Mouse (Mus musculus) embryonic facial prominence, embryonic 12.5 days (tissue): ENCODE results near the gene Tmed4. TPM values are rescaled to one million over a fixed set of nuclear protein-coding genes. Genes with fewer than 3 reads are reported as not detected.
"Not testable (repeated sequence)": the region's sequence is repeated elsewhere in the genome, so short reads cannot be mapped to it uniquely, and the experiment has no call there.

Experiments
- ATAC-seq: fragments of 200-750 bp; cut with Nextera tagmentation; 2 replicates; pipeline ENCODE4 v1.8.0; 2017; ENCODE audit not compliant: insufficient number of reproducible peaks, insufficient read depth, low FRiP score, low TSS enrichment
- H3K27ac ChIP-seq: fragments of 300-500 bp; sonication (generic); 2 replicates; pipeline ENCODE4 v1.5.1; 2016; ENCODE audit warnings: mild to moderate bottlenecking
- H3K27me3 ChIP-seq: fragments of 300-500 bp; sonication (generic); 2 replicates; pipeline ENCODE4 v1.6.1; 2016; ENCODE audit warnings: mild to moderate bottlenecking, moderate library complexity
- H3K36me3 ChIP-seq: fragments of 300-500 bp; sonication (generic); 2 replicates; pipeline ENCODE4 v1.6.1; 2016; ENCODE audit warnings: mild to moderate bottlenecking
- H3K4me1 ChIP-seq: fragments of 300-500 bp; sonication (generic); 2 replicates; pipeline ENCODE4 v1.6.1; 2016
- H3K4me2 ChIP-seq: fragments of 300-500 bp; sonication (generic); replicated peaks from 2 replicates; pipeline ENCODE4 v1.6.1; 2016; ENCODE audit warnings: mild to moderate bottlenecking, moderate library complexity
- H3K4me3 ChIP-seq: fragments of 300-500 bp; sonication (generic); 2 replicates; pipeline ENCODE4 v1.5.1; 2016; ENCODE audit warnings: mild to moderate bottlenecking
- H3K9ac ChIP-seq: fragments of 300-500 bp; sonication (generic); 2 replicates; pipeline ENCODE4 v1.6.1; 2016; ENCODE audit warnings: mild to moderate bottlenecking, moderate library complexity
- H3K9me3 ChIP-seq: fragments of 300-500 bp; sonication (generic); 2 replicates; pipeline ENCODE4 v1.6.1; 2016; ENCODE audit warnings: mild to moderate bottlenecking, moderate library complexity
- WGBS: fragments of 180-500 bp; shearing (Covaris S2); methylation state at CpG from one replicate; pipeline ENCODE4 v1.1.7; 2016; 5-methylcytosine and 5-hydroxymethylcytosine counted together
- polyA plus RNA-seq: library from polyadenylated mRNA; unstranded; fragments of >200 nt; fragmentation: Nextera tagmentation; extraction: Ambion mirVana; gene quantifications from 2 replicates; pipeline ENCODE4 v1.2.1, GENCODE M21; 2016

Gene Tmed4
- polyA plus RNA-seq, 1 experiment from 2014 or later: 114 TPM

- Histone ChIP-seq H3K4me1 (peaks cover 12% of the 10 kb centered on the region), H3K4me3 (peak within 1 kb of the TSS; percentile 97), H3K36me3 (peaks cover 57% of the 10 kb centered on the region), H3K9ac (peak within 1 kb of the TSS; percentile 85), H3K4me2 (peak within 1 kb of the TSS; percentile 64), H3K27ac (peak within 1 kb of the TSS; percentile 94), H3K9me3 (no peaks in the 10 kb centered on the region), H3K27me3 (no peaks in the 10 kb centered on the region)
- ATAC-seq: peak; percentile 91
- 2% methylated on average over 50 of the region's 50 CpGs for WGBS
These were observed 7.1 kb downstream of the Tmed4 start, which contains the start of gene Ddx56 for GRCm38 (mm10) chr11:6267320-6268254. Gene Ddx56, minus strand, starts transcription at chr11:6267772.

GRCm38 (mm10) chr11:6266621-6267020 lies 8.0 kb downstream of the Tmed4 start:
- Histone ChIP-seq H3K4me1 (peaks cover 9% of the 10 kb centered on the region), H3K9me3 (no peaks in the 10 kb centered on the region), H3K27me3 (no peaks in the 10 kb centered on the region), H3K27ac (no peak overlapping the region), H3K4me3 (peak overlapping the region; percentile 97), H3K4me2 (peak overlapping the region; percentile 64), H3K9ac (peak overlapping the region; percentile 85), H3K36me3 (peaks cover 59% of the 10 kb centered on the region)
- WGBS: 64% methylated on average over 9 of the region's 9 CpGs
- ATAC-seq: no peak

- no peaks in the 10 kb centered on the region for H3K27me3 ChIP-seq
- ATAC-seq: no peak
- no peak overlapping the region for H3K4me2 ChIP-seq
- H3K36me3 ChIP-seq: peaks cover 93% of the 10 kb centered on the region
- no peak overlapping the region for H3K4me3 ChIP-seq
- H3K9ac ChIP-seq: no peak overlapping the region
- no peaks in the 10 kb centered on the region for H3K9me3 ChIP-seq
- H3K4me1 ChIP-seq: peaks cover 4% of the 10 kb centered on the region
- H3K27ac ChIP-seq: no peak overlapping the region
- 77% methylated on average over 10 of the region's 10 CpGs for WGBS
These were observed 13.1 kb downstream of the Tmed4 start for GRCm38 (mm10) chr11:6261434-6262082.

GRCm38 (mm10) chr11:6259413-6259812 lies 15.3 kb downstream of the Tmed4 start:
- Histone ChIP-seq H3K4me2 (no peak overlapping the region), H3K9me3 (no peaks in the 10 kb centered on the region), H3K27me3 (no peaks in the 10 kb centered on the region), H3K9ac (no peak overlapping the region), H3K27ac (no peak overlapping the region), H3K4me3 (no peak overlapping the region), H3K36me3 (peaks cover 72% of the 10 kb centered on the region), H3K4me1 (no peaks in the 10 kb centered on the region)
- ATAC-seq: no peak
- 93% methylated on average over 7 of the region's 7 CpGs for WGBS

GRCm38 (mm10) chr11:6256490-6257072 lies 18.1 kb downstream of the Tmed4 start:
- Histone ChIP-seq H3K9ac (no peak overlapping the region), H3K4me1 (no peaks in the 10 kb centered on the region), H3K9me3 (no peaks in the 10 kb centered on the region), H3K4me2 (no peak overlapping the region), H3K27ac (no peak overlapping the region), H3K4me3 (no peak overlapping the region), H3K27me3 (no peaks in the 10 kb centered on the region), H3K36me3 (peaks cover 44% of the 10 kb centered on the region)
- WGBS: 69% methylated on average over 6 of the region's 6 CpGs
- peak; percentile 53 for ATAC-seq

GRCm38 (mm10) chr11:6254602-6255001 lies 20.1 kb downstream of the Tmed4 start:
- not testable (repeated sequence) for H3K9me3 ChIP-seq, H3K4me3 ChIP-seq, H3K9ac ChIP-seq, H3K4me2 ChIP-seq, H3K27ac ChIP-seq, H3K27me3 ChIP-seq, ATAC-seq, H3K4me1 ChIP-seq
- WGBS: 87% methylated on average over 2 of the region's 2 CpGs
- peaks cover 24% of the 10 kb centered on the region for H3K36me3 ChIP-seq

GRCm38 (mm10) chr11:6252824-6253223 lies 21.8 kb downstream of the Tmed4 start:
- ATAC-seq: no peak
- H3K9me3 ChIP-seq: no peaks in the 10 kb centered on the region
- WGBS: 88% methylated on average over 4 of the region's 4 CpGs
- no peak overlapping the region for H3K9ac ChIP-seq
- no peak overlapping the region for H3K27ac ChIP-seq
- H3K4me3 ChIP-seq: no peak overlapping the region
- H3K4me1 ChIP-seq: no peaks in the 10 kb centered on the region
- no peak overlapping the region for H3K4me2 ChIP-seq
- peaks cover 6% of the 10 kb centered on the region for H3K36me3 ChIP-seq
- no peaks in the 10 kb centered on the region for H3K27me3 ChIP-seq

- Histone ChIP-seq H3K4me1 (no peaks in the 10 kb centered on the region), H3K36me3 (peaks cover under 1% of the 10 kb centered on the region; the same call in 1 of the 2 replicates), H3K4me3 (no peak overlapping the region), H3K4me2 (no peak overlapping the region), H3K9me3 (no peaks in the 10 kb centered on the region), H3K27me3 (no peaks in the 10 kb centered on the region), H3K9ac (no peak overlapping the region), H3K27ac (no peak overlapping the region)
- no peak for ATAC-seq
- 87% methylated on average over 5 of the region's 5 CpGs for WGBS
These were observed 22.4 kb downstream of the Tmed4 start for GRCm38 (mm10) chr11:6252248-6252647.

GRCm38 (mm10) chr11:6244707-6245106 lies 30.0 kb downstream of the Tmed4 start:
- WGBS: 49% methylated on average over 19 of the region's 19 CpGs
- Histone ChIP-seq H3K27me3 (no peaks in the 10 kb centered on the region), H3K4me1 (no peaks in the 10 kb centered on the region), H3K27ac (no peak overlapping the region), H3K9me3 (no peaks in the 10 kb centered on the region), H3K4me3 (no peak overlapping the region), H3K9ac (no peak overlapping the region), H3K36me3 (no peaks in the 10 kb centered on the region), H3K4me2 (no peak overlapping the region)
- ATAC-seq: no peak

- no peaks in the 10 kb centered on the region for H3K36me3 ChIP-seq
- H3K9me3 ChIP-seq: 0 out of 2 replicates have a peak, but pooled peaks cover 3% of the 10 kb centered on the region
- no peaks in the 10 kb centered on the region for H3K4me1 ChIP-seq
- H3K27ac ChIP-seq: no peak overlapping the region
- H3K4me2 ChIP-seq: no peak overlapping the region
- no peak for ATAC-seq
- WGBS: 81% methylated on average over 4 of the region's 4 CpGs
- H3K9ac ChIP-seq: no peak overlapping the region
- H3K27me3 ChIP-seq: no peaks in the 10 kb centered on the region
- no peak overlapping the region for H3K4me3 ChIP-seq
These were observed 41.6 kb downstream of the Tmed4 start for GRCm38 (mm10) chr11:6233025-6233424.

- H3K27ac ChIP-seq: no peak within 1 kb of the TSS
- no peak within 1 kb of the TSS for H3K4me2 ChIP-seq
- no peaks in the 10 kb centered on the region for H3K27me3 ChIP-seq
- no peaks in the 10 kb centered on the region for H3K4me1 ChIP-seq
- H3K36me3 ChIP-seq: no peaks in the 10 kb centered on the region
- H3K9me3 ChIP-seq: 0 out of 2 replicates have a peak, but pooled peaks cover under 1% of the 10 kb centered on the region
- no peak for ATAC-seq
- H3K9ac ChIP-seq: no peak within 1 kb of the TSS
- H3K4me3 ChIP-seq: no peak within 1 kb of the TSS
- WGBS: 88% methylated on average over 7 of the region's 7 CpGs
These were observed 44.7 kb downstream of the Tmed4 start, which contains the start of gene Npc1l1 for GRCm38 (mm10) chr11:6230012-6230411. Gene Npc1l1, minus strand, starts transcription at chr11:6230143.
